In the genomic region with DNA sequence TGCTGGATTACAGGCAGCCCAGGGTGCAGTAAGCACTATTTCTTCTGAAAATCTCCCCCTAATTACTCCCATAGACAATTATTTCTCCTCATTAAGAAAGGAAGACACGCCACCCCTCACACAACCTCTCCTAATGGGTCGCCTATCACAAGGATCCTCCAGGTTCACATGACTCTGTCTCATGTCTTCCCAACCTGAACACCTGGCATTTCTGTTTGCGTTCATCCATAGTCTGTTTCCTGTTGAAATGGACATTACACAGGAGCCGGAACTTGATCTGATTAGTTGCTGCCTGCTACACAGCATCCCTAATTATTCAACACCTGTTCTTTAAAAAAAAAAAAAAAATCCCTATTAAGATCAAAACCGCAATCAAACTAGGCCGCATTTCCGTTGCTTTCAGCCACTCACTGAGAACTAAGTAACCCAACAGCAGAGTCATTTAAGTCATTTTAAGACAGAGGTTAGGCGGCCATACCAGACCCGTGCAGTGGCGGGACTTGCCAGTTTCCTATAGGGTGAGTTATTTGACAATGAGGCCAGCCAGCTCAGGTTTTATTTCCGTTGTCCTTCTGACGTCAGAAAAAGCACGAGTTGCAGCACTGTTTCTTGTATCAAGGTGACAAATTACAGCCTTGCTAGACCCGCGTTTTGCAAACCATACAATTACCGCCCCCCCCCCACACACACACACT, we compare ENCODE assay signal across 8 mouse cellular contexts. TPM values are rescaled to one million over a fixed set of nuclear protein-coding genes. Genes with fewer than 3 reads are reported as not detected.
A peak's percentile ranks its signal among the peaks of the same experiment; 100 is the strongest.
DNase-seq lines count a peak whose midpoint lies in the region; ATAC-seq and TF ChIP-seq lines count a peak whose summit lies in the region.

No protein-coding gene starts in this region.

- no peak overlapping the region for H3K4me3 ChIP-seq in kidney, adult 2 months (ENCODE audit: insufficient read depth, low read depth, low read length)
- peak overlapping the region; percentile 45 for H3K4me3 ChIP-seq in brown adipose tissue, adult 24 weeks (ENCODE audit: insufficient read depth, low read depth, low read length)
- peak overlapping the region; percentile 82 for H3K4me3 ChIP-seq in forebrain, embryonic 16.5 days (replicated peaks; ENCODE audit: low read length)
- peak overlapping the region; percentile 71 for H3K4me3 ChIP-seq in limb, embryonic 14.5 days (replicated peaks; ENCODE audit: low read length)

- H3K36me3 ChIP-seq in kidney, adult 2 months (ENCODE audit: control insufficient read depth, insufficient read depth, low read length), result no peaks in the 10 kb centered on the region
- peaks cover 6% of the 10 kb centered on the region for H3K36me3 ChIP-seq in forebrain, embryonic 16.5 days (ENCODE audit: control insufficient read depth, insufficient read depth)
- H3K36me3 ChIP-seq in limb, embryonic 14.5 days (ENCODE audit: control insufficient read depth, insufficient read depth, low read length), result peaks cover 7% of the 10 kb centered on the region

- no peak overlapping the region for H3K27ac ChIP-seq in kidney, adult 2 months (ENCODE audit: insufficient read depth, low read depth, low read length)
- H3K27ac ChIP-seq in brown adipose tissue, adult 24 weeks (replicated peaks; ENCODE audit: low read depth, low read length), result no peak overlapping the region
- peak overlapping the region; percentile 100 for H3K27ac ChIP-seq in forebrain, embryonic 16.5 days (ENCODE audit: low read length)
- peak overlapping the region; percentile 97 for H3K27ac ChIP-seq in limb, embryonic 14.5 days (replicated peaks; ENCODE audit: low read depth, low read length)

- H3K4me2 ChIP-seq in forebrain, embryonic 16.5 days (ENCODE audit: low read length), result peak overlapping the region; percentile 70
- peak overlapping the region; percentile 69 for H3K4me2 ChIP-seq in limb, embryonic 14.5 days (replicated peaks; ENCODE audit: low read depth, low read length, severe bottlenecking)

- H3K9ac ChIP-seq in forebrain, embryonic 16.5 days (replicated peaks; ENCODE audit: low read depth, low read length), result peak overlapping the region; percentile 100
- H3K9ac ChIP-seq in limb, embryonic 14.5 days (ENCODE audit: low read depth, low read length, severe bottlenecking), result peak overlapping the region; percentile 91

- no peaks in the 10 kb centered on the region for H3K4me1 ChIP-seq in kidney, adult 2 months (ENCODE audit: control insufficient read depth, insufficient read depth, low read length)
- no peaks in the 10 kb centered on the region; the same call in 1 of the 2 replicates for H3K4me1 ChIP-seq in brown adipose tissue, adult 24 weeks (ENCODE audit: control insufficient read depth, insufficient read depth, insufficient read length, low read length)
- peaks cover 34% of the 10 kb centered on the region for H3K4me1 ChIP-seq in forebrain, embryonic 16.5 days (replicated peaks; ENCODE audit: control insufficient read depth, insufficient read depth, low read length)
- peaks cover 26% of the 10 kb centered on the region for H3K4me1 ChIP-seq in limb, embryonic 14.5 days (ENCODE audit: control insufficient read depth, insufficient read depth, low read length)

- 46% methylated on average over 16 of the region's 16 CpGs for WGBS in kidney, adult 2 months
- WGBS in forebrain, embryonic 16.5 days, result 2% methylated on average over 16 of the region's 16 CpGs
- WGBS in limb, embryonic 14.5 days, result 3% methylated on average over 16 of the region's 16 CpGs

- no peak for TF ChIP-seq POLR2A in kidney, adult 2 months (IDR thresholded peaks at IDR 0.05; ENCODE audit: low read depth, low read length)
- no peak for TF ChIP-seq POLR2A in limb, embryonic 14.5 days (IDR thresholded peaks at IDR 0.05; ENCODE audit: borderline replicate concordance, extremely low read depth, insufficient read depth, insufficient read length)

- H3K27me3 ChIP-seq in kidney, adult 2 months (replicated peaks; ENCODE audit: control insufficient read depth, insufficient read depth, low read length), result 0 out of 2 replicates have a peak, but pooled peaks cover 2% of the 10 kb centered on the region
- H3K27me3 ChIP-seq in forebrain, embryonic 16.5 days (replicated peaks; ENCODE audit: control insufficient read depth, insufficient read depth, low read length), result no peaks in the 10 kb centered on the region
- H3K27me3 ChIP-seq in limb, embryonic 14.5 days (ENCODE audit: control insufficient read depth, insufficient read depth, low read length), result no peaks in the 10 kb centered on the region

- no peaks in the 10 kb centered on the region for H3K9me3 ChIP-seq in forebrain, embryonic 16.5 days (ENCODE audit: control insufficient read depth, low read length)
- no peaks in the 10 kb centered on the region for H3K9me3 ChIP-seq in limb, embryonic 14.5 days (ENCODE audit: control insufficient read depth, low read length)

- DNase-seq in kidney, postnatal 10 days, result peak; percentile 17
- no peak for DNase-seq in kidney, adult 2 months
- peak; percentile 63 for DNase-seq in limb, embryonic 14.5 days (ENCODE audit: low spot score)
- peak; percentile 87 for DNase-seq in naive thymus-derived CD4-positive, alpha-beta T cell, adult 2 months (ENCODE audit: low read depth)
- peak; percentile 49 to 53 for DNase-seq in thymus, postnatal 10 days (ENCODE audit: low spot score in 2 of 2)
- no peak for DNase-seq in layer of hippocampus, adult 11-12 months (ENCODE audit: low spot score)

- no peak for ATAC-seq in forebrain, embryonic 16.5 days
- no peak for ATAC-seq in limb, embryonic 14.5 days (ENCODE audit: low FRiP score, low read depth)

- no peak for TF ChIP-seq CTCF in kidney, adult 2 months (conservative IDR thresholded peaks at IDR 0.05; ENCODE audit: insufficient read depth, insufficient read length, low read depth, low read length)

RNA-seq across cellular contexts. Expression of gene Slc38a1, which starts 2.3 kb away (rescaled TPM):
- polyA plus RNA-seq in kidney, adult 2 months (2012; rRNA removed), result 4.2 and 8.0 TPM in 2 replicates
- polyA plus RNA-seq in brown adipose tissue, adult 24 weeks (2012; ENCODE audit: insufficient read depth, insufficient read length, missing spikeins), result 0.28 TPM in 1 of 2 replicates, not detected in the other
- polyA plus RNA-seq in forebrain, embryonic 16.5 days (2015; fragmentation: Nextera tagmentation; extraction: Ambion mirVana), result 154 and 158 TPM in 2 replicates
- polyA plus RNA-seq in limb, embryonic 14.5 days (2012; rRNA removed), result 50.4 and 59.8 TPM in 2 replicates
- 57.7 and 69.6 TPM in 2 replicates for polyA plus RNA-seq in limb, embryonic 14.5 days (2014; fragmentation: Nextera tagmentation; extraction: Ambion mirVana)

RNA-seq across cellular contexts. Expression of gene Slc38a2, which starts 59.1 kb away (rescaled TPM):
- polyA plus RNA-seq in kidney, adult 2 months (2012; rRNA removed), result 24.9 and 30.0 TPM in 2 replicates
- polyA plus RNA-seq in brown adipose tissue, adult 24 weeks (2012; ENCODE audit: insufficient read depth, insufficient read length, missing spikeins), result 25.0 and 41.1 TPM in 2 replicates
- 161 and 200 TPM in 2 replicates for polyA plus RNA-seq in forebrain, embryonic 16.5 days (2015; fragmentation: Nextera tagmentation; extraction: Ambion mirVana)
- 116 and 137 TPM in 2 replicates for polyA plus RNA-seq in limb, embryonic 14.5 days (2012; rRNA removed)
- polyA plus RNA-seq in limb, embryonic 14.5 days (2014; fragmentation: Nextera tagmentation; extraction: Ambion mirVana), result 137 and 152 TPM in 2 replicates

Comparison
In these comparisons a context has a peak if more than half of its experiments do, and no peak if none do; other contexts are left out.
1. DNase-seq: peak in kidney, postnatal 10 days (single experiment), limb, embryonic 14.5 days (single experiment), naive thymus-derived CD4-positive, alpha-beta T cell, adult 2 months (single experiment) and thymus, postnatal 10 days (2 of 2); none in kidney, adult 2 months (single experiment) and layer of hippocampus, adult 11-12 months (single experiment).
2. H3K27ac ChIP-seq: peak in forebrain, embryonic 16.5 days (single experiment) and limb, embryonic 14.5 days (single experiment); none in kidney, adult 2 months (single experiment) and brown adipose tissue, adult 24 weeks (single experiment).